Mouse (Mus musculus) CD8-positive naive resting alpha-beta T cell, adult 2 months (primary cell): ENCODE measurements at regions not wholly inside any gene's neighbourhood (a gene's known extent, or its start where the extent isn't known, plus 50 kb on each side); places are given as distances from the start of the nearest gene placed in this dataset.
"Not testable (repeated sequence)": the region's sequence is repeated elsewhere in the genome, so short reads cannot be mapped to it uniquely, and the experiment has no call there.

Experiments
- DNase-seq, 2 experiments: peaks; one replicate each; pipeline ENCODE4 v3.0.0; 2022; ENCODE audit warnings: low read depth in 2 of 2, low spot score in 2 of 2

DNA sequence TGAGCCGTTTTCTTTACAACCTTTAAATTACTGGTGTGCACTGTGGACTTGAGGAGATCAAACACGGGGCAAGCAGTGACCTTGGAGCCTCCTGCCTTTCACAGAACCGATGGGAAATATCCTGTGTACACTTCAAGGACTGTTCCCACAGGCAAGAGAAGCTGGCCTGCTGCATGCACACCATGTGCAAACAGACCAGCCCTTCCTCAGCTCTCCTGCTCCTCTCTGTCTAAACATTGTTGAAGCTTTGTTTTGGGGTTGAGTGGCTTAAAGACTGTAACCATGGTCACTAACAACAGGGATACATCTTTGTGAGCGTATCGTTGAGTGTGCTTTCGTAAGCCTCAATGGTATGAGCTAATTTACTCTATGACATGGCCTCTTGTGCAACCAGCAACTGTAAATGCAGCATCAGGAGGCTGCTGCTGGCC, 50.2 kb upstream of the Agps start:
- no peak for DNase-seq

DNA sequence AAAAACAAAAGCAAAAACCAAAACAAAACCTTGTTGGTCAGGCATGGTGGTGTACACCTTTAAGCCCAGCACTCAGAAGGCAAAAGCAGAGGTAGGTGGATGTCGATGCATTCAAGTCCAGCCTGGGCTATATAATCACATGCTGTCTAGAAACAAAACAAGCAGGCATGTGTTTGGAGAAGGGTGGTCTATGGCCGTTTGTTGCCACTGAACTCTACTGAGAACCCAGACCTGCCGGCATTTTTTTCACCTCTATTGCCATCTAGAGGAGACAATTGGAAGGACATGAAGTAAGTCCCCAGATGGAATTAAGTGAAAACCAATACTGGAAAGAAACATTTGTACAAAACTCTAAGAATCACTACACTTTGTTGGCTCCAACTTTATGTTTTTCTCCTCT, 50.9 kb upstream of the Agps start:
- DNase-seq: peak; percentile 43 to 50

DNA sequence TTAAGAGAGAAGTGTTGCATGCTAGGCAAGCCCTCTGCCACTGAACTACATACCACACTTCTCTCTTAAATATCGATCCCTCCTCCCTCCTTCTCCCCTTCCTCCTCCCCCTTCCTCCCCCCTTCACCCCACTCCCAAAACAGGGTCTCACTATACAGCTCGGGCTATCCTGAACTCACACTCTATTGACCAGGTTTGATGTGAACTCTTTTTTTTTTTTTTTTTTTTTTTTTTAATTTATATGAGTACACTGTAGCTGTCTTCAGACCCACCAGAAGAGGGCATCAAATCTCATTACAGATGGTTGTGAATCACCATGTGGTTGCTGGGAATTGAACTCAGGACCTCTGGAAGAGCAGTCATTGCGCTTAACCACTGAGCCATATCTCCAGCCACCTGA, 53.3 kb upstream of the Agps start:
- DNase-seq: not testable (repeated sequence)

DNA sequence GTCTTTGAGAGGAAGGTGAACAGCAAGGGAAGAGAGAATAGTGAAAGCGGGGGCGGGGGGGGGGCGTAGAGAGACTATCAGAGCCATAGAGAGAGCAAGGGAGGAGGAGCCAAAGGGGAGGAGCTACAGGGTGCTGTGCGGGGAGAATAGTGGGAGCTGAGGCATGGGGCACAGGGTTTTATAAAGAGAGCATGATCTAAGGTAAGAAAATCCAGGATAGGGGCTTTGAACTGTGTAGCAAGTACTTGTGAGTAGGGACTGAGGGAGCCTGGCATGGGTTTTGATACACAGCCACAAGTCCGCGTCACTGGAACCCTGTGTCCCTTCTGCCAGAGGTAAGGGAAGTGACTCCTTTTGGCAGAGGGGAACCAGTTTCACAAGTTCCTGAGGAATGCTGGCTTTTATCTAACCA, 54.9 kb upstream of the Agps start:
- DNase-seq: no peak

DNA sequence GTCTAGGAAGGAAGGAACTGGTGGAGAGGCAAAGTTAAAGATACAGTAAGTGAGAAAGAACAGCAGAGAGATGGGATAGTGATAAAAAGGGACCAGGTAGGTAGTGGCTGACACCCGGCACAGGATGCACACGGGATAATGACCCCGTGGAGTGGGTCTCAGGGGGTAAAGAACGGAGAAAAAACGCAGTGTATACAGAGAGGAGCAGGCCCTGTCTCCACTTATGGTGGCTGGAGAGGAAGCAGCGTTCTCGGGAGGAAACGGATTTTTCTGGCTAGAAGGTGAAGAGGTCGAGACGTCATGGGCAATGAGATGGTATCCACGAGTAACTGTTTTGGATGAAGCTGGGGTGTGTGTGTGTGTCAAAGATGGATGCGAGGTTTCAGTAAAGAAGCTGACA, 55.4 kb upstream of the Agps start:
- DNase-seq: no peak

DNA sequence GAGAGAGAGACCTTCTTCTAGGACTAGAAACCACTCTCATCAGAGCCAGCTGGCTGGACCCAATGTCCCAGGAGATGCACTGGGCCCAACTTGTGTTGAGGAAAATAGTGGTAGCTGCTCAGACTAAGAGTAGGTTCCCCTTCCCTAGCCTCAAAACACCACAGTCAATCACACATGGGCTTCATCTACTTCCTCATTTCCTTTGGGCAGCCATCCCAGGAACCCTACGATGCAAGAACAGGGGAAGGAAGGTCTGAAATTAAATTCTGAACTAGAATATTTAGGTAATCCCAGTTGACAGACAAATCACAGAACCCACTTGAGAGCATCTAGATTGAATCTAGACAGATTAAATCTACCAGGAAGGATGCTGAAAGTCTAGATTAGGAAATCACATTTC, 56.8 kb upstream of the Agps start:
- DNase-seq: no peak

DNA sequence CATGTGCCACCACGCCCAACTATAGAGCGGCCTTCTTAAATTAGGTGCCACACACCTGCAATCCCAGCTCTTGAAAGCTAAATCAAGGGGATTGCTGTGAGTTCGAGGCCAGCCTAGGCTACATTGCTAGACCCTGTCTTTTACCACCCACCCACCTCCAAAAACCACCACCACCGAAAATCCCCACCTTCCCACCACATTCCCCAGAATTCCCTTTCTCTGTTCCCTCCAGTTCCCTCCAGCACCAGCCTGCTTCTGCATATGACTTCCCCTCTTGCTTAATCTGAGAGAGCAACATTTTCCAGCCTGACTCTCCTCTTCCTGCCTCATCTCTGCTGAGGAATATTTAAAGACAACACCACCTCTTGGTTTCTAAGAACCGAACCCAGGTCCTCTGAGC, 58.5 kb upstream of the Agps start:
- DNase-seq: no peak

DNA sequence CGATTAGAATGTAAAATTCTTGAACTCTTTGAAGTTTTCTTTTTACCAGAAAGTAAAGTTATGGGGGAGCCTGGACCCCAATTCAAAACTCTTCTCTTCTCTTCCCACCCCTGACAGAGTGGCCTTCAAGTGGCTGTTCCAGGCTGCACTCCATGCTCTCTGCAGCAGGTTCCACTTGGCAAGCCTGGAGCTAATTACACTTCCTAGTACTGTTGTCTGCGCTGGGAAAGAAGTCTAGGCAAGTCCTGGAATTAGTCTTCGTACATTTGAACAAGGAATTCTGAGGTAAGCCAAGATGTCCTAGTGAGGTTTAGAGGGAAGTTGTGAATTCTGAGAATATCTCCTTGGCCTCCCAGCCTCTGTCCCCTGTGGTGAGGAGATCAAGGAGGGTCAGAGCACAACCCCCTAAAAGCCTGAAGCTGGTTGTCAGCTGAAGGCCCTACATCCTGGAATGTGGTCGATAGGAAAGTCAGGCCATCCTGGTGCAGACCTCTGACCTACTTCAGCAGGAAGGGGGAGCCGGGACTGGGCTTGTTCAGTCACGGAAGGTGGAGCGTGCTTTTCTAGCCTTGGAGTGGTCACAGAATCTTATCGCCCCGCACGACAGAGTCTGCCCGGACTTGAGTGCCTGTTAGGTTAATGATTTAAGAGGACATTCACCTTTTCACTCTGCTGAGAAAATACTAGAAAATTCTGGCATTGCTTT, 59.6 kb upstream of the Agps start:
- DNase-seq: no peak

DNA sequence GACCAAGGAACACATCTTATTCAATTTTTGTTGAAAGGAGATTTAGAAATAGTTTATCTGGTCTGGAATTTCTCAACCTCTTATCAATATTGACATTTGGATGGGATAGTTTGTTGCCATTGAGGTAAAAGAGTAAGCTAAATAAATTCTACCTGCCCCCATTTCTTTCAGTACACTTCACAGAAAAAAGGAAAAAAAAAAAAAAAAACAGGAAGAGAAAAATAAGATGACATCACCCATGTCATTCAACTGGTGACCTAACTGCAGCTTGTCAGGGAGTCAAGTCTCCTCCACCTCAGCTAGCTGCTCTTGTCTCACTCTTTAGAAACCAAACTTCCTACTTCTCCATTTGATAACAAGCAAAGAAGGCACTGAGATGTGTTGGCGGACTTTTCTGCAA, 61.3 kb upstream of the Agps start:
- DNase-seq: no peak

DNA sequence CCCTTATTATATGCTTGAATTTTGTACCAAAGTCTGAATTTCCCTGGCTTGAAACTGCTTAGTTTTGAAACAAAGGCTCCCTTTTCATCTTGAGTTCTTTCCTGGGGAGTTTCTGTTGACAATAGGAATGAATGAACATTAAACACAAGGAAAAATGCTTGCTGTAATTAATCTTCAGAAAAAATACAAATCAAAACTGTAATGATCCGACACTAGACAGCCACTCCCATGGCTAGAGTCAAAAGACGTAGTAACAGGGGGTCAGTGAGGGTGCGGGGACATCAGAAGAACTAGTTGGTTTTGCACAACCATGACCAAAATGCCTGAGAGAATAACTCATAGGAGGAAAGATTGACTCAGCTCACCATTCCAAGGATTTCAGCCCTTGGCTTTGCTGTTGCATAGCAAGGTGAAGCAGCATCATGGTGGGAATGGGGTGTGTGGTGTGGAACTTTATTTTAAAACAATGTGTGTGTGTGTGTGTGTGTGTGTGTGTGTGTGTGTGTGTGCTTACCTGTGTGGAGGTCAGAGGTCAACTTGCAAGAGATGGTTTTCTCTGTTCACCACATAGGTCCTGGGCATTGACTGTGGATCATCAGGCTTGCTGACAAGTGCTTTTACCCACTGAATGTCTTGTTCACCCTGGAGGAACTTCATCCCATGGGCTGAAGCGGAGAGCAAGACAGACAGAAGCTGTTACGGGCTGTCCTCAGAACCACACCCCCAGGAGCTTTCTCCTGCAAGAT, 63.2 kb upstream of the Agps start:
- no peak for DNase-seq

DNA sequence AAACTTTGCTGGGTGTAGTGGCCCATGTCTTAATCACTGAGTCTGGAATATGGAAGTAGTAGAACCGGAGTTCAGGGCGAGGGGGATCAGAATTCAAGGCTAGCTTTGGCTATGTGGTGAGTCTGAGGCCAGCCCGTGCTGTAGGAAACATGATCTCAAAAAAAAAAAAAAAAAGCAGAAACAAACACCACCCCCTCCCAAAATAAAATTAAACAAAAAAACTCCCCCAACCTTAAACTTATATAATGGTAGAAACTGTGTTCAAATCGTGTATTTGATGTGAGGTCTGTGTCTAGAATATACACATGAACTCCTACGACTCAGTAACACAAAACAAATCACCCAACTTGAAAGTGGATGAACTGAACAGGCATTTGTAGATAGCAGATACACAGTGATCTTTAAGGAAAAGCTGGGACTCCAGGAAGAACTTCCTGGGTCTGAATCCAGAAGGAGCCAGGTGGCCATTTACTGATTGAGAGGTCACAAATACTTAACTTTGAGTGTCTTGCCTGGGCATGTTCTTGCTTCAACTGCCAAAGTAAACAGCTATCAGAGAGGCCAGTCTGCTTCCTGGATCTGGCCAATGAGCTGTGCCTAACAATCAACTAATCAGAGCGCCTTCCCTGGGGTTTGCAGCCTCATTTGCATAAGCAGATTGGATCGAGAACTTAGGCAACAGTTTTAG, 63.6 kb upstream of the Nfe2l2 start:
- no peak for DNase-seq

DNA sequence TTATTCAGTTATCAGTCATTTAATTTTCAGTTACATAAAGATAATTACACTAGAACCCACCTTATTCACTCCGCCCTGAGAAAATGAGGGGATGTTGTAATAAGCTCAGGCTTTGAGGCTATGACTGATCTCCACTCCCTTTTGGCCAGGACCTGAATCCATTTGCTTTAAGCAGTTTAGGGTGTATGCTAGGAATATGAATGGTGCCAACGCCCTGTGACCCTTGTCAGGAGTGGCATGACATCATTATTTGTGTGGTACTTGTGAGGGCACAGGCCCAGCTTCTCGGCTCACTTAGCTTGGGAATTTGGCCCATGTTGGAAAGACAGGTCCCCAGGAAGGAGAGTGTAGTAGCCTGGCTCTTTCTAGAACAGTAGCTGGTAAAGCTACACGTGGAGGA, 61.0 kb upstream of the Nfe2l2 start:
- no peak for DNase-seq

DNA sequence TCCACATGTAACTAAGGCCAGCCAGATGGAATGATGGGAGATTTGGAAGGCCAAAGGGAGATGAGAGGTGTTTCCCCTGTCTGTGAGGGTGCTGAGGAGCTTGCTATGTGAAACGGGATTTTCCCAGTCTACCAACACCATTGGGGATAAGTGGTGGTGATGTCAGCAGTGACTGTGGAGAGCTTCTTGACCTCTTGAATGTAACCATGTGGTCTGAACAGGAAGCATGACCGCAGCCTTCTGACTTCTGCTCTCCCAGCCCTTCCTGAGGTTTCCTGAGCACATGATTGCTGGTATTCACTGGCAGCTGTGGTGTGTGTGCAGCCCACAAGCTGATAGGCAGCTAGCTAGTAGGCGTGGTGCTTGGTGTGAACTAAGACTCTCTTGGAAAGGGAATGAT, 58.8 kb upstream of the Nfe2l2 start:
- DNase-seq: peak in 1 of 2 experiments; percentile 12

DNA sequence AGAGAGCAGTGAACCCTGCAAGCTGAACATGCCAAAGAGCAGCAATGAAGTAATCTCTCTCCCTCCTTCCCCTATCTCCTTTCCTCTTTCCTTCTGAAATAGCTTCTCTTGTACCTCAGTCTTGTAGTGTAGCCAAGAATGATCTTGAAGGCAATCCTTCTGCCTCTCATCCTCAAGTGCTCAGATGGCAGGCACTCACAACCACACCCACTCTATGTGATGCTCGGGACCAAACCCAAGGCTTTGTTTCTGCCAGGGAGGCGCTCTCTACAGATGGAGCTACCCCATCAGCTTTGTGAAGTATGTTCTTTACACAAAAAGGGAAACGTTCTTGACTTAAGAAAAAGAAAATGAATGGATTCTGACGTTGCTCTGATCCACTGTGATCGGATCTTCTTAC, 57.6 kb upstream of the Nfe2l2 start:
- no peak for DNase-seq

DNA sequence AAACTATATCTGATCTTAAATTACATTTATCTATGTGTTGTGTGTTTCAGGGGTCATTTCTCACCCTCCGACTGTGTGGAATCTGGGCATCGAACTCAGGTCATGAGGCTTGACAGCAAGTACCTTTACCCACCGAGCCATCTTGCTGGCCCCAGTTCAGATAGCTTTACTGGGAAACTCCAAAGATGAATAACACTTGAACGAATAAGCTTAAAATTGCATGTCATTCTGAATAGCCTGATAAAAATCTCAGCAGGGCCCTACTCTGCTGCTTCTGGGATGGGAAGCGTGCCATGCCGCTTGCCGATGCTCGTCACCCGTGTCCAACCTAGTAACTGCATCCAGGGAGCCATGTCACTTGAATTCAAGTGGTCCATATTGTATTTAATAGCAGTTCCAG, 57.2 kb upstream of the Nfe2l2 start:
- DNase-seq: no peak

DNA sequence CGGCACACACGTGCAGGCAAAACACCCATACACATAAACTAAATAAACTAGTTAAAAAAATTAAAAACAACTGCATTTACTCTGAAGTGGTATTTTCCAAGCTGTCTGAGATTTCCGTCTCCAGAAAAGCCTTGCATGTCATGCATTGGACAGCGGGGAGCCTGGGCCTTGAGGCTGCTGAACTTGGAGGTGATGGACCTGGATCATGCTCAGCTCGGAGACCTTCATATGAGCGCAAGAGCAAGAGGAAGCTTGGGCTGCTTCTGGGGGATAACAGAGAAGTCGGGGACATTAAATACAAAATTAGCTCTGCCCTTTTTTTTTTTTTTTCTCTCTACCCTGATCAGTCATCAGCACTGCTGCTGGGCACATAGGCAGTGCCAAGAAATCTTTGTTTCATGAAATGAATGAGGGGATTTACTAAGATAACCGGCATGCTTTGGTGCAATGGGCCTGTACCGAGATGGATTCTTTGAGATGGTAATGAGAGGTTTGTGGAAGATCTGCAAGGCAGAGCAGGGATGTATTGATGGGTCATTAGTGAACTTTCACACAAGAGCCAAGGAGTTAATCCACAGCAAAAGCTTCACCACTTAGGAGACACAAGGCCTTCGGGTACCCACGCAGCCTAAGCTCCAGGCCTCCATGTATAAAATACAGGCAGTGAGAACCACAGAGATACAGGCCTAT, 54.9 kb upstream of the Nfe2l2 start:
- DNase-seq: no peak

DNA sequence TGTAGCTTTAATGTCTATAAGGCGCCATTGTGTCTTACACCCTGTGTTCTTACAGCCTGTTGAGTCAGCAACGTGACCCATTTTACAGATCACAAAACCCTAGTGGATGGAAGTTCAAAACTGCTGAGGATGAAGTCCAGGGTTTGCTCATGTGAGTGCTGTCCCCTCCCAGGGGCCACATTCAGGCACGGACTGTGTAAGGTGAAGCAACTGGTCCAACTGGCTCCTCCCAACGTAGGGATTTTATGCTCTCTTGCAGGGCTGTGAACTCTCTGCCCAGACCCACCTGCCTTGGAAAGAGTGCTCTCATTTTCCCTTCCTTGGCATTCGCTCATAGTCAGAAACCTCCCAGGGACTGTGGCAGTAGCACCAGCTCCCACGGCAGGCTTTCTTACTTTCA, 53.8 kb upstream of the Nfe2l2 start:
- DNase-seq: no peak

DNA sequence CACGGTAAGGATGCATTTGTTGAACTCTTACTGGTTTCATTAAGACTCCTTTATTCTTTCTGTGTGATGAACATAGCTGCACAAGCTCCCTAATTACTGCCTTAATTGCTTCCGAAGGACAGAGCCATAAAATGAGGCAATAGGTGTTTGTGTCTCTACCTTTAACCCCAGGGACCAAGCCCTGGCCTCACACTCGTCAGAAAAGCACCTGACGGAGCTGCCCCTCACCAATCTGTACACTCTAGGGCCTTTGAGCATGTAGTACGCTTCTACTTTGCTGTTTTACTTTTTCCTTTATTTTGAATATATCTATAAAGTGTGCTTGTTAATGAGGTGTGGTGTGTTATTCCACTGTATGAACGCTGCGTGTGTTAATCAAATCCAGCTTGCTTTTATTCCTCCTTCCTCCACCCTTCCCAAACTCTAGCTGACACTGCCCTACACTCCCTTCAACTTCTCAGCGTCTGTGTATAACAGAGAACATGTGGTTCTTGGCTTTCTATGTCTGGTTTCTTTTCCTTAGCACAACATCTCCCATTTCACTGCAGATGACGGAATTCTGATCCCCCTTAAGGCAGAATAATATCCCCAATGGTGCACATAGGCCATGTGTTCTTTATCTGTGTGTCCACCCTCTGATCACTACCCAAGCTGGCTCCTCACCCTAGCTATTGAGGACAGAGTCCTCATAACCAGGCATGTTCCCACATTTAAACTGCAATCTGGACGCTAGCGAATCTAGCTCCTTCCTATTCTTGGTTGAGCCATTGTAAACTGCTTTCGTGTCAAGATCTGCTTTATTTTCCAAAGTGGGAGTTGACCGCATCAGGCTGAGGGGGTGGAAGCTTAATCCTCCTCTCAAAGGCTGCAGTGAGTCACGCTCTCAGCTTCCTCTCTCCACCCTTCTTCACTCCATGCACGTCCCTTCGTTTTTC, 52.5 kb upstream of the Nfe2l2 start:
- no peak for DNase-seq

DNA sequence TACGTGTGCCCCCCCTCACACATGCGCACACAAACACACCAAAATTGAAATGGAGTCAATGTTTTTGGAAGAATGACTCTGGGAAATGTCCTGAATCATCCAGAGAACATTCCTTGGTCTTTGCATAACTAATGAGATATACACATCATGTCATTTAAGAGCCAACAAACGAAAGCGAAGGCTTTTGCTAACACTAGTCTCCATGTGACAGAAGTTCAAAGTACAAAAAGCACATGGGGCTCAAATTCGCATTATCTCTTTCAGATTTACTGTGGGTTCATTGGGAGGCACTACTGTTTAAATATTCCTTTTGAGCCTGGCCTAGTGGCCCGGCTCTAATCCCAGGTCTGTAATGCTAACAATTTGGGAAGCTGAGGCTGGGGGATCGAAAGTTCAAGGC, 50.2 kb upstream of the Nfe2l2 start:
- no peak for DNase-seq
